Mouse (Mus musculus) retina, embryonic 14.5 days (tissue): Measurements from ENCODE around the gene Eif3l.

Experiments used
- DNase-seq: peaks from one replicate; pipeline ENCODE4 v3.0.0-alpha.2; 2015; ENCODE audit warnings: low spot score

Eif3l gene

DNA sequence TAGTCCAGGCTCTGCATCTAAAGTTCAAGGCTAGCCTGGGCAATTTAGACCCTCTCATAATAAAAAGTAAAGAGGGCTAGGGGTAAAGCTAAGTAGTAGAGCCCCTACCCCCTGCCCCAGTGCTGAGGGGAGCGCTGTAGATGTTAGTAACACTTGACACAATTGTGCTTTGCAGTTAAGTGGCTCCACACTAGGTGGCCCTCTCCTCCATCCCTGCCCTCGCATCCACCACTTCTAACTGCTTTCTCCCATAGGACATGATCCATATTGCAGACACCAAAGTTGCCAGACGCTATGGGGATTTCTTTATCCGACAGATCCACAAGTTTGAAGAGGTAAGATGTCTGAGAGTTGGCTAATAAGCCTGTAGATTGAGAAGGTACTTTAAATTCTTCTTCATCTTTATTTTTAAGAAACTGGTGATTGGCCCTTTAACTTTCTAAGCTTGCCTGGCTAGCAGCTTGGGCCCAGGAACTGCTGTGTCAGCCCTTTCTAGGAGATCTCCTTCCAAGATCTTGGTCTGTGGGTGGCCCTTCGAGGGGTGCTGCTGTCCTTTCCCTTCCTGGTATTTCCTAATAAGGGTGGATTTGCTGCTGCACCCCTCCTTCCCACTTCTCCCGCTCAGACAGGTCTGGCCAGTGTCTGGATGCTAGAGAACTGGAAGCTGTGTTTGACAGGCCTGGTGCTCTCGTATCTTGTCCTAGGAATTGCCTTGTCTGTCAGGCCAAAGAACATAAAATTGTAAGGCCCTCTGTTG, 18.3 kb downstream of the Eif3l start:
- DNase-seq: peak; percentile 28

- no peak for DNase-seq
These were observed 20.5 kb downstream of the Eif3l start for GRCm38 (mm10) chr15:79095483-79095882.

DNA sequence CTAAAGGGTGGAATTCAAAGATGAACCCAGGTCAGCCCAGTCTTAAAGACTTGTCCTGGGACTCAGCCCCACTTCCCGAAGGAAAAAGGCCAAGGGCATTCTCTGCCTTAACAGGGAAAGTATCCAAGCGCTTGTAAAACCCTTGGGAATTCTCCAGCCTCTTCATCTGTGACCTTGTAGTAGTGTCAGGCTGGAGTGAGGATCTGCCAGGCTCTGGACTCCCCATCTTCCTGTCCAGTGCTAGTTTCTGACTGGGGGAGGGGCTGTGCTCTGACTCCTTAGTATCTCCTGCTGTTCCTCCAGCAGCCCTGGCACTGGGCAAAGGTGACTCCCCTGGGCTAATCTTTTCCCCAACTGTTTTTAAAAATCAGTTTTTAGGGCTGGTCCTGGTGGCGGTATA, 21.6 kb downstream of the Eif3l start:
- DNase-seq: no peak

DNA sequence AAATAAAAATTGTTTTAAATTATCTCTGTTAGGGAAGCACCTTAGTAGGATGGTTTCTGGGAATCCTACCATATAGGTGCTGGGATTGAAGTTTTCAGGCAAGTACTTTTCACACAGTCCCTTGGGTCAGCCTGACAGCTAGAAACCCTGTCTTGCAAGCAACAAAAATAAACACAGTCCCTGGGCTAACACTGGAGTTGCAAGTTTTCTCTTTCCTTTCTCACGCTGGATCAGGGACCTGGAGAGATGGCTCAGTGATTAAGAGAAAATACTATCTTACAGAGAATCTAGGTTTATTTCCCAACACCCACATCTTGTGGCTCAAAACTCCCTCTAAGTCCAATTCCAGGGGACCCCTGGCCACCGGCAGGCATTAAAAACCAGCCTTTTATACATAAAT, 22.2 kb downstream of the Eif3l start:
- no peak for DNase-seq

DNA sequence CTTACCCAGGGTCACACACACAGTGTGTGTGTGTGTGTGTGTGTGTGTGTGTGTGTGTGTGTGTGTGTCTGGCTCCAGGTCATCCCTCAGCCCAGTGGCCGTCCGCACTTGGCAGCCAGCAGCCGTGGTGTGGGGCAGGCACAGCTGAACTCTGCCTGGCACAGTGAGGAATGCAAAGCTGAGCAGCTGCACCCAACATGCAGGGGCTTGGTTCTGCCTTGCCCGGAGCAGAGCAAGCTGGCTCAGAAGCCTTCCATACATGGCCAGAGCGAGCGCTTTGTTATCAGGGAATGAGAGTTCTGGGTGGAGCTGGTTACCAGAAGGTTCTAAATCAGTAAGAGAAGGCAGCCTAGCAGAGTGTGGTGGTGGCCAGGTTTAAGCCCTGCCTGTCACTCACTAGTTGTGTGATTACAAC, 22.6 kb downstream of the Eif3l start:
- no peak for DNase-seq

DNA sequence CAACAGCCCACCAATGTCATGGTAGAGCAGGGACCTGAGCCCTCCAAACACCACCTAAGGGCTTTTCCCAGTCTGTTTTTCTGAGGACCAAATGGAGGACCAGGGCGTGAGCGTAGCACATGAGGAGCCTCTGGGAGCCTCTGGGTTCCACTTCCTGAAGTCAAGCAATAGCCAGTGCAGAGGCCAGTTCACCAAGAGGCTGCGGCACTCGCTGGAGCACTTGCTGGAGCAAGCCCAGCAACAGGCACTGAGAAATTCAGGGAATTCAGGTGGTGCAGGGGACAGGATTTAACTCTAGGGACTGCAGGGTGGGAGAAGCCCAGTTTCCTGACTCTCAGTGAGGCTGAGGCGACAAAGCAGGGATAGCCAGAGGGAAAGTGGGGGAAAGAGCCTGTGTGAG, 23.2 kb downstream of the Eif3l start:
- no peak for DNase-seq

- DNase-seq: no peak
These were observed 23.9 kb downstream of the Eif3l start for GRCm38 (mm10) chr15:79098868-79099267.

GRCm38 (mm10) chr15:79099456-79099855, 24.5 kb downstream of the Eif3l start:
- DNase-seq: no peak

GRCm38 (mm10) chr15:79100391-79100790, 25.4 kb downstream of the Eif3l start:
- DNase-seq: no peak

GRCm38 (mm10) chr15:79101531-79101930, 26.6 kb downstream of the Eif3l start:
- DNase-seq: no peak

- no peak for DNase-seq
These were observed 28.3 kb downstream of the Eif3l start for GRCm38 (mm10) chr15:79103264-79103663.

DNA sequence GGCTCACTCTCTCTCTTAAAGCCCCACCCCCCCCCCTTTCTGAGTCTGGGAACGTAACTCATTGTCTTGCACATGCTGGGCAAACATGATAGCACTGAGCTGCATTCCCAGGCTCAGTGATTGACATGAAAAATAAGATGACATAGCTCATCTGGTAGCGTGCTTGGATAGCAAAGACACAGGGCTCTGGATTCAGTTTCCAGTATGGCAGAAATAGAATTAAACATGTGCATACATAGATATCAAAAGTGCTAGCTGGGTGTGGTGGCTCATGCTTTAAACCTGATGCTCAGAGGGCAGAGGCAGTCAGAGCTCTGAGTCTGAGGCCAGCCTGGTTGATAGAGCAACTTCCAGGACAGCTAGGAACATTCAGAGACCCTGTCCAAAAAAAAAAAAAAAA, 30.8 kb downstream of the Eif3l start:
- DNase-seq: no peak

- no peak for DNase-seq
These were observed 33.0 kb downstream of the Eif3l start for GRCm38 (mm10) chr15:79107966-79108365.

DNA sequence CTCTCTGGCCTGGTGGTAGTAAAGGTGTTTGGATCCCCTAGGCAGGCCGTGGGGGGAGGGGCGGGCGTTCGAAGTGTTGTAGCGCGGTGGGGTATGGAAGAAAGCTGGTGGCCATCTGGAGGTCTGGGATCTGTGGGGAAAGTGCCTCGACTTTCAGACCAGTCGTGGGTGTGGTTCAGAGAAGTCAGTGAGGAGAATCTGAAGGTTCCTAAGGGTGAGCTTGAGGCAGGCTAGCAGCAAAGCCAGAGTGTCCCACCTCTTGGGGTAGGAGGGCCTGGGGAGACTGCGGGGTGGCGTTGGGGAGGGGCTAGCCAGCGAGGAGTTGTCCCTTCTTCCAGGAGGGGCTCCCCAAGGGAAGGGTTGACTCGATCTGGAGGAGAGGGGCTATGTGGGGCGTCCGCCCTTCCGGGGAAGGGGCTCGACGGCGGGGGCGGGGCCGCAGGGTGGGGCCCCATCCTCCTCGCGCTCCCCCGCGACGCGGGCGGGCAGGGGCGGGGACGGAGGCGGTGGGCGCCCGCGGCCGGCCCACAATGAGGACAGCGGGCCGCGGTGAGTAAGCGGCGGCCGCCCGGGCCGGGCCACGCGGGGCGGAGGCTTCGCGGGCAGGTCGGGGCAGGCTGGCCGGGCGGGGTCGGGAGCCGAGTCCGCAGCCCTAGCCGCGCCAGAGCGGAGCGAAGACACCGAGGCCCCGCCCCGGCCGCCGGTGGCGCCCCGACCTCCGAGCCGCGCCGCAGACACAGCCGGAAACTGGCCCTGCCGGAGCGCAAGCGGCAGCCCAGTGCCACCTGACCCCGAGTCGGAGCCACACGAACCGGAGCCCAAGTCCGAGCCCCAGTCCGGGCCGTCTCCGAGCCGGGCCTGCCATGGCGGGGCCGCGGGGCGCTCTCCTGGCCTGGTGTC, 33.7 kb downstream of the Eif3l start, which contains the start of gene Micall1:
Gene Micall1, plus strand, starts transcription at position 478 of the 900 bp plus-strand sequence.
- peak; percentile 71 for DNase-seq

- DNase-seq: peak; percentile 38
These were observed 34.4 kb downstream of the Eif3l start for GRCm38 (mm10) chr15:79109321-79109934.

DNA sequence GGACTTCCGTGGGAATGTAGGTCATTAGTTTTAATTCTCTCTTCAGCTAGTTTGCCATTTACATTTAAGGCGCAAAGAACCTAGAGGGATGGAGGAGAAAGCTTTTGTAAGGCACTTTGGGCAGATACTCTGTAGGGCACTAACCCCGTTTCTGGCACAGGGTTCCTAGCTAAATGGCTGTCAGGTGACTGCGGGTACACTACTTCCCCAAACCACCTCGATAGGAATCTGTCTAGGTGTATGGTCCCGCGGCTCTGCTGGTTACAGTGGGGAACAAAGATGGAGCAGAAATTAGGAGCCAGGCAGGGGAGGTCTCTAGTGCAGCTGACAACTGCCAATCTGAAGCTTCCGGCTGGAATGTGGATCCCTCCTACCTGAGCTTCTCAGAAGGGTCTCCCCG, 35.1 kb downstream of the Eif3l start:
- peak; percentile 3 for DNase-seq

DNA sequence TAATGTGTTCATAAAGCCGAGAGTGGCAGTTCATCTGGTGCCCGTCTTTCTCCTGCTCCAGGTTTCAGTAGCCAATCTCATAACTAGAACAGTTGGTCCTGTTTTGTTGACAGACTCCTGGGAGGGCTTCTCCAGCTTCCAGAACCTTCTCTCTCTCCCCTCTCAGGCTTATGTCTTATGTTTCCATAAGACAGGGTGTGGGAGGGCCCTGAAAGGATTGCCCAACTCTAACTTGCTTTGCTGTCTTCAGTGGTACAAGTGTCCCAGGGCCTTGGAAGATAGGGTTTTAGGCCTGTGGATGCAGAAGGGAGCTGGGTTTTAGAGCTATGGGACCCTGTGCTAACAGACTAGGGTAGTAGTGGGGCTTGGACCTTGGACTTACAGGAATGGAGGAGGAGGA, 35.5 kb downstream of the Eif3l start:
- DNase-seq: no peak

DNA sequence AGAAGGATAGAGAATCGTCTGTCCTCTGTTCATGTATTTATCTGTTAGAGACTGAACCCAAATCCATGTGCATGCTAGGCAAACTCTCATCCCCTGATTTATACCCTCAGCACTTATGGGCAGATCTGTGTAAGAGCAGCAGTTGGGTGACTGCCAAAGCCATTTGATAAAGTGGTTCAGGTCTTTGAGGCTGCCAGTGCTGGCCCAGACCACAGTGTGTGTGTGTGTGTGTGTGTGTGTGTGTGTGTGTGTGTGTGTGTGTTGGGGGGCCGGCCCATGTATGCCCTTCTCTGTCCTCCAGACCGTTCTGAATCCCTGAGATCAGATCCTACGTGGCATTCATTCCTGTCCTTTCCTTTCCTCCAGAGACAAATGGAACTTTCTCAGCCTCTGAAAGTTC, 36.8 kb downstream of the Eif3l start:
- no peak for DNase-seq

- no peak for DNase-seq
These were observed 40.3 kb downstream of the Eif3l start for GRCm38 (mm10) chr15:79115276-79115675.

DNA sequence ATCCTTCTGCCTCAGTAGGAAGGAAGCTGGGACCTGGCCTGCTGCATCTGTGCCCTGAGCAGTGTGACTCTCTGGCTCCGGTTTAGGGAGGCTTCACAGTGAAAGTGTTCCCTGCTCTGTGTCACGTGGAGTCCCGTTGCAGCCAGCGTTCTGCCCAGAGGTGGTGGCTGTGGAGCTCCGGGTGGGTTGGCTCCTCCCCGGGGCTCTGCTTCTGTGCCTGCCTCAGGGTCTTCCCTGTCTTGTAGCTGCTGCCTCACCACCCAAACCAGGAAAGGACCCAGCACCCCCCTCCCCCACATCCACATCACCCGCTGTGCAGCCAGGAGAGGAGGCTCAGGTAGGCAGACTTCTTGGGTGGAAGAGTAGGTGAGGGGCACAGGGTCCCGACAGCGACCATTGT, 44.5 kb downstream of the Eif3l start:
- no peak for DNase-seq

DNA sequence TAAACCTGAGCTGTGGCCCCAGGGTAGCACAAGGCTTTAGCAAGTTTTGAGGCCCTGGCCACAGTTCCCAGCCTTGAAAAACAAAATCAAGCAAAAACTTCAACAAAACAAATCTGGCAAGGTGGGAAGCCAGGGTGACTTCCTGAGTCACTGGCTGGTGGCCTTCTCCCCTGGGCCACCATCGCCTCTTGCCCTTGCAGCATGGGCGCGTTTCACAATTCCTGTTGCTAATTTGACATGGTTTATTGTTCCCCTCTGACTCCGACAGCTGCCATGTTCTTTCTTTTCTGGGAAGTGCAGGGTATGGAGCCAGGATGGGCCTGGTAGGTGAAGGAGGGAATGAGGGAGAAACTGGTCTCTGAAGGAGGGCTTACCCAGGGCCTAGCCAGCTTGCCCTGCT, 47.1 kb downstream of the Eif3l start:
- DNase-seq: no peak

- no peak for DNase-seq
These were observed 47.6 kb downstream of the Eif3l start for GRCm38 (mm10) chr15:79122546-79122945.

GRCm38 (mm10) chr15:79123751-79124150, 48.8 kb downstream of the Eif3l start:
- DNase-seq: no peak
